Mouse (Mus musculus): ENCODE data around the gene Pdss1. TPM values are rescaled to one million over a fixed set of nuclear protein-coding genes. Genes with fewer than 3 reads are reported as not detected.

Gene Pdss1
- polyA plus RNA-seq, 1 experiment from 2014 or later, result 19.1 TPM

- no peak overlapping the region for H3K9ac ChIP-seq
- H3K4me3 ChIP-seq, result no peak overlapping the region
- H3K9me3 ChIP-seq (replicated peaks), result no peaks in the 10 kb centered on the region
- H3K36me3 ChIP-seq, result peaks cover 2% of the 10 kb centered on the region; the same call in 1 of the 2 replicates
- H3K4me1 ChIP-seq, result no peaks in the 10 kb centered on the region
- no peak overlapping the region for H3K27ac ChIP-seq
- H3K27me3 ChIP-seq, result no peaks in the 10 kb centered on the region
- H3K4me2 ChIP-seq (replicated peaks), result no peak overlapping the region
- ATAC-seq (ENCODE audit: low FRiP score), result no peak
- 96% methylated on average over 3 of the region's 3 CpGs for WGBS
These were observed 67.6 kb downstream of the Pdss1 start for GRCm38 (mm10) chr2:22962970-22963369.

- Histone ChIP-seq H3K27me3 (no peaks in the 10 kb centered on the region), H3K36me3 (no peaks in the 10 kb centered on the region), H3K9ac (no peak overlapping the region), H3K27ac (no peak overlapping the region), H3K4me2 (replicated peaks) (no peak overlapping the region), H3K4me3 (no peak overlapping the region), H3K9me3 (replicated peaks) (no peaks in the 10 kb centered on the region), H3K4me1 (no peaks in the 10 kb centered on the region)
- 77% methylated on average over 3 of the region's 3 CpGs for WGBS
- no peak for ATAC-seq (ENCODE audit: low FRiP score)
These were observed 82.2 kb downstream of the Pdss1 start for GRCm38 (mm10) chr2:22977387-22977973.

GRCm38 (mm10) chr2:22985973-22986657, 90.8 kb downstream of the Pdss1 start:
- no peak overlapping the region for H3K9ac ChIP-seq
- H3K9me3 ChIP-seq (replicated peaks), result no peaks in the 10 kb centered on the region
- H3K27me3 ChIP-seq, result no peaks in the 10 kb centered on the region
- H3K4me3 ChIP-seq, result no peak overlapping the region
- no peaks in the 10 kb centered on the region for H3K36me3 ChIP-seq
- H3K4me2 ChIP-seq (replicated peaks), result no peak overlapping the region
- WGBS, result 65% methylated on average over 2 of the region's 2 CpGs
- no peaks in the 10 kb centered on the region for H3K4me1 ChIP-seq
- no peak overlapping the region for H3K27ac ChIP-seq
- ATAC-seq (ENCODE audit: low FRiP score), result no peak

Other genes with a start within 250 kb of the Pdss1 start
- 0.65 and 1.7 TPM in 2 replicates for gene Apbb1ip, start 121.4 kb upstream of the Pdss1 start, polyA plus RNA-seq (2016; fragmentation: Nextera tagmentation; extraction: Ambion mirVana)
- 48.2 and 49.3 TPM in 2 replicates for gene Abi1, start 144.7 kb downstream of the Pdss1 start, polyA plus RNA-seq (2016; fragmentation: Nextera tagmentation; extraction: Ambion mirVana)
- gene Acbd5, start 172.6 kb downstream of the Pdss1 start, polyA plus RNA-seq (2016; fragmentation: Nextera tagmentation; extraction: Ambion mirVana), result 67.9 and 73.0 TPM in 2 replicates

Data from hindbrain, embryonic 12.5 days (tissue).